Mouse (Mus musculus): Measurements from ENCODE around the gene Kiss1. TPM values are rescaled to one million over a fixed set of nuclear protein-coding genes. Genes with fewer than 3 reads are reported as not detected.

The Kiss1 gene
- polyA plus RNA-seq, 1 experiment from 2014 or later = 0.49 TPM

DNA sequence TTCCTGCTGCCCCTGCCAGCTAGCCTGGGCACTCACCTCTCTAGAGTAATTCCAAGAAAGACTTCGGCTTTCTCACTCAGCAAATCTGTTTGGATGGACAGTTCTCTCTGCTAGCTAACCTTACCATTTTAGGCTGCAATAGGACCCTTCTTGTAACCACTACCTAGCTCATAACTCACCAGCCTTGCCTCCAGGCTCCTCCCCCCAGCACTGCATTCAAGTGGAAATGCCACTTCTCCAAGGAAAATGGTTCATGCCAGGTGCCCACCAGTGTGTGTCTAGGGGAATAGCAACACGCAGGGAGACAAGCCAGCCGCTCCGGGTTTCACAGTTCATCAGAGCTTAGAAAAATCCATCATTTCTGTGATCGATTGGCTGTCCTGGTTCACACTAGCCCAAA is 55.9 kb downstream of the Kiss1 start:
- H3K27me3 ChIP-seq = no peaks in the 10 kb centered on the region
- H3K9me3 ChIP-seq (replicated peaks) = no peaks in the 10 kb centered on the region
- no peak overlapping the region for H3K4me2 ChIP-seq (replicated peaks)
- 87% methylated on average over 5 of the region's 5 CpGs for WGBS
- H3K27ac ChIP-seq (replicated peaks) = no peak overlapping the region
- no peaks in the 10 kb centered on the region for H3K36me3 ChIP-seq
- H3K9ac ChIP-seq = no peak overlapping the region
- no peak for ATAC-seq (ENCODE audit: insufficient number of reproducible peaks, low FRiP score, low TSS enrichment, low read depth)
- H3K4me3 ChIP-seq (replicated peaks) = no peak overlapping the region
- no peaks in the 10 kb centered on the region for H3K4me1 ChIP-seq

Other genes with a start within 250 kb of the Kiss1 start
- 34.8 and 35.6 TPM in 2 replicates for gene Ppp1r15b, start 190.7 kb upstream of the Kiss1 start, polyA plus RNA-seq (2015; fragmentation: Nextera tagmentation; extraction: Ambion mirVana)
- gene Plekha6, start 157.7 kb upstream of the Kiss1 start, polyA plus RNA-seq (2015; fragmentation: Nextera tagmentation; extraction: Ambion mirVana) = 7.2 and 7.8 TPM in 2 replicates
- 0.48 TPM in 1 of 2 replicates, not detected in the other for gene Golt1a, start 12.1 kb upstream of the Kiss1 start, polyA plus RNA-seq (2015; fragmentation: Nextera tagmentation; extraction: Ambion mirVana)
- gene Ren1, start 28.6 kb downstream of the Kiss1 start, polyA plus RNA-seq (2015; fragmentation: Nextera tagmentation; extraction: Ambion mirVana) = 0.16 and 0.24 TPM in 2 replicates
- 6.2 and 6.5 TPM in 2 replicates for gene Etnk2, start 41.7 kb downstream of the Kiss1 start, polyA plus RNA-seq (2015; fragmentation: Nextera tagmentation; extraction: Ambion mirVana)
- 5.8 and 6.1 TPM in 2 replicates for gene Sox13, start 102.5 kb downstream of the Kiss1 start, polyA plus RNA-seq (2015; fragmentation: Nextera tagmentation; extraction: Ambion mirVana)

All from embryonic facial prominence, embryonic 15.5 days (tissue).